Comparison of ENCODE assay signal across 28 mouse cellular contexts in genomic region chr2:126866301-126866700, GRCm38 (mm10). TPM values are rescaled to one million over a fixed set of nuclear protein-coding genes. Genes with fewer than 3 reads are reported as not detected.
DNase-seq lines count a peak whose midpoint lies in the region; ATAC-seq and TF ChIP-seq lines count a peak whose summit lies in the region.
"Had no signal": no experiment of that assay in that cellular context is flagged by ENCODE, and none has a peak within 500 bp of the region (broad histone marks: within the 10 kb centered on the region; RNA-seq: fewer than 3 reads in every experiment).

No protein-coding gene starts in this region.

- no peaks in the 10 kb centered on the region for H3K4me1 ChIP-seq in kidney, embryonic 14.5 days (ENCODE audit: control insufficient read depth, insufficient read depth, low read length)
- no peaks in the 10 kb centered on the region for H3K4me1 ChIP-seq in lung, postnatal 0 days (ENCODE audit: insufficient read depth, low read depth, low read length)
- H3K4me1 ChIP-seq in lung, adult 2 months (ENCODE audit: control insufficient read depth, insufficient read depth, low read length) = peaks cover 6% of the 10 kb centered on the region; the same call in 1 of the 2 replicates
- no peaks in the 10 kb centered on the region for H3K4me1 ChIP-seq in kidney, postnatal 0 days (replicated peaks; ENCODE audit: insufficient read depth, low read length)
- H3K4me1 ChIP-seq: neural tube, embryonic 12.5 days had no signal

- H3K4me3 ChIP-seq in kidney, embryonic 14.5 days (ENCODE audit: low read length) = no peak overlapping the region
- no peak overlapping the region for H3K4me3 ChIP-seq in lung, postnatal 0 days (ENCODE audit: low read depth, low read length)
- no peak overlapping the region for H3K4me3 ChIP-seq in lung, adult 2 months (replicated peaks; ENCODE audit: extremely low read depth, low read depth, low read length)
- no peak overlapping the region for H3K4me3 ChIP-seq in kidney, postnatal 0 days (replicated peaks; ENCODE audit: low read depth, low read length)
- H3K4me3 ChIP-seq: erythroblast, embryonic 14.5 days; heart, adult 2 months; heart, embryonic 12.5 days; limb, embryonic 13.5 days; liver, embryonic 15.5 days; neural tube, embryonic 12.5 days had no signal

- TF ChIP-seq CTCF in lung, postnatal 0 days (IDR thresholded peaks at IDR 0.05) = no peak
- no peak for TF ChIP-seq CTCF in lung, adult 2 months (IDR thresholded peaks at IDR 0.05; ENCODE audit: insufficient read depth, low read length)
- TF ChIP-seq CTCF in kidney, postnatal 0 days (IDR thresholded peaks at IDR 0.05; ENCODE audit: low read depth) = no peak

- no peak for TF ChIP-seq EP300 in lung, postnatal 0 days (IDR thresholded peaks at IDR 0.05)

- no peak overlapping the region for H3K9ac ChIP-seq in kidney, embryonic 14.5 days (ENCODE audit: low read depth, low read length)
- H3K9ac ChIP-seq in lung, postnatal 0 days (replicated peaks; ENCODE audit: low read depth) = no peak overlapping the region
- no peak overlapping the region for H3K9ac ChIP-seq in kidney, postnatal 0 days (ENCODE audit: low read depth, low read length)
- H3K9ac ChIP-seq: heart, embryonic 12.5 days; hindbrain, embryonic 14.5 days; limb, embryonic 13.5 days; liver, embryonic 15.5 days; neural tube, embryonic 12.5 days had no signal

- no peak for TF ChIP-seq POLR2A in lung, adult 2 months (IDR thresholded peaks at IDR 0.05; ENCODE audit: borderline replicate concordance, extremely low read depth, low read depth, low read length)

- no peaks in the 10 kb centered on the region for H3K9me3 ChIP-seq in kidney, embryonic 14.5 days (ENCODE audit: control insufficient read depth, low read length)
- H3K9me3 ChIP-seq in lung, postnatal 0 days (ENCODE audit: low read length) = no peaks in the 10 kb centered on the region
- H3K9me3 ChIP-seq in kidney, postnatal 0 days (replicated peaks; ENCODE audit: low read length) = no peaks in the 10 kb centered on the region
- H3K9me3 ChIP-seq: heart, embryonic 12.5 days; limb, embryonic 13.5 days; liver, embryonic 15.5 days; neural tube, embryonic 12.5 days had no signal

- 64% methylated on average over 1 of the region's 1 CpGs for WGBS in kidney, embryonic 14.5 days
- WGBS in lung, postnatal 0 days = 36% methylated on average over 1 of the region's 1 CpGs
- WGBS in lung, adult 2 months = 39% methylated on average over 1 of the region's 1 CpGs
- 56% methylated on average over 1 of the region's 1 CpGs for WGBS in kidney, postnatal 0 days

- H3K27ac ChIP-seq in kidney, embryonic 14.5 days (ENCODE audit: low read depth, low read length) = no peak overlapping the region
- no peak overlapping the region for H3K27ac ChIP-seq in lung, postnatal 0 days (ENCODE audit: low read length)
- no peak overlapping the region for H3K27ac ChIP-seq in kidney, postnatal 0 days
- H3K27ac ChIP-seq: heart, adult 2 months; hindbrain, embryonic 14.5 days; limb, embryonic 13.5 days; liver, embryonic 15.5 days; neural tube, embryonic 12.5 days; stomach, postnatal 0 days had no signal

- no peaks in the 10 kb centered on the region for H3K36me3 ChIP-seq in kidney, embryonic 14.5 days (ENCODE audit: control insufficient read depth, insufficient read depth, low read length)
- no peaks in the 10 kb centered on the region for H3K36me3 ChIP-seq in lung, postnatal 0 days (ENCODE audit: insufficient read depth, low read length)
- no peaks in the 10 kb centered on the region for H3K36me3 ChIP-seq in kidney, postnatal 0 days (ENCODE audit: insufficient read depth, low read length)
- H3K36me3 ChIP-seq: limb, embryonic 13.5 days; liver, embryonic 15.5 days; neural tube, embryonic 12.5 days had no signal

- no peak overlapping the region for H3K4me2 ChIP-seq in kidney, embryonic 14.5 days (replicated peaks; ENCODE audit: low read depth, low read length)
- H3K4me2 ChIP-seq in lung, postnatal 0 days (replicated peaks; ENCODE audit: low read depth, low read length) = no peak overlapping the region
- H3K4me2 ChIP-seq in kidney, postnatal 0 days (ENCODE audit: low read length) = no peak overlapping the region
- H3K4me2 ChIP-seq: heart, embryonic 12.5 days; hindbrain, embryonic 14.5 days; limb, embryonic 13.5 days; midbrain, embryonic 11.5 days; neural tube, embryonic 12.5 days had no signal

- ATAC-seq in kidney, embryonic 14.5 days (ENCODE audit: low FRiP score, low TSS enrichment) = no peak
- no peak for ATAC-seq in lung, postnatal 0 days
- ATAC-seq in kidney, postnatal 0 days (replicated peaks; ENCODE audit: low FRiP score, low read depth) = peak; percentile 78
- ATAC-seq: CD4-positive, CD25-positive, alpha-beta regulatory T cell, adult 4 months; forebrain, embryonic 16.5 days; midbrain, embryonic 16.5 days had no signal

- no peaks in the 10 kb centered on the region for H3K27me3 ChIP-seq in kidney, embryonic 14.5 days (ENCODE audit: control insufficient read depth, insufficient read depth, low read length)
- H3K27me3 ChIP-seq in lung, postnatal 0 days (replicated peaks; ENCODE audit: insufficient read depth, low read length) = no peaks in the 10 kb centered on the region
- no peaks in the 10 kb centered on the region for H3K27me3 ChIP-seq in kidney, postnatal 0 days (ENCODE audit: insufficient read depth, low read length)
- H3K27me3 ChIP-seq: heart, embryonic 12.5 days; limb, embryonic 13.5 days; liver, embryonic 15.5 days; neural tube, embryonic 12.5 days had no signal

- DNase-seq in kidney, adult 9 months = peak; percentile 80
- peak; percentile 17 for DNase-seq in lung, postnatal 0 days (ENCODE audit: low spot score)
- no peak for DNase-seq in lung, adult 2 months
- DNase-seq in kidney, postnatal 0 days (ENCODE audit: low spot score) = peak; percentile 41
- DNase-seq in Muller cell, postnatal 12 days (ENCODE audit: inconsistent ontology term) = no peak
- DNase-seq in layer of hippocampus, postnatal 10 days (ENCODE audit: low spot score in 2 of 2) = no peak
- DNase-seq: adrenal gland, postnatal 25 days; cerebellum, adult 11-12 months; cerebellum, adult 9-11 months; heart, adult 2 months; heart, postnatal 4 days; lung, postnatal 14 days; right cerebral cortex, adult 18-20 months; spleen, adult 18-20 months; thymus, adult 18-20 months; thymus, postnatal 25 days had no signal

RNA-seq across cellular contexts. Expression of gene Trpm7, which starts 9.7 kb away (rescaled TPM):
- polyA plus RNA-seq in kidney, embryonic 14.5 days (2014; fragmentation: Nextera tagmentation; extraction: Ambion mirVana) = 33.4 and 62.8 TPM in 2 replicates
- polyA plus RNA-seq in lung, postnatal 0 days (2015; fragmentation: Nextera tagmentation; extraction: Ambion mirVana) = 35.3 and 38.6 TPM in 2 replicates
- polyA plus RNA-seq in lung, adult 2 months (2012; rRNA removed) = 4.5 and 7.2 TPM in 2 replicates
- 41.2 and 45.9 TPM in 2 replicates for polyA plus RNA-seq in kidney, postnatal 0 days (2015; fragmentation: Nextera tagmentation; extraction: Ambion mirVana)
- total RNA-seq in layer of hippocampus, postnatal 10 days (2021) = 10 to 100 TPM; 38.2 to 42.5 TPM

Comparison
In these comparisons a context has a peak if more than half of its experiments do, and no peak if none do; other contexts are left out.
1. DNase-seq: peak in kidney, adult 9 months (single experiment), lung, postnatal 0 days (single experiment) and kidney, postnatal 0 days (single experiment); none in lung, adult 2 months (single experiment), Muller cell, postnatal 12 days (single experiment) and layer of hippocampus, postnatal 10 days (0 of 2).